Mouse (Mus musculus) C2C12 (cell line): ENCODE measurements around the gene AF366264. TPM values are rescaled to one million over a fixed set of nuclear protein-coding genes. Genes with fewer than 3 reads are reported as not detected.
"Not testable (repeated sequence)": the region's sequence is repeated elsewhere in the genome, so short reads cannot be mapped to it uniquely, and the experiment has no call there.

ENCODE experiments used
- H3K27me3 ChIP-seq: one replicate; pipeline ENCODE4 v1.6.1; 2011; ENCODE audit not compliant: control insufficient read depth, insufficient read depth, insufficient read length
- H3K36me3 ChIP-seq: one replicate; pipeline ENCODE4 v1.6.1; 2011; ENCODE audit not compliant: control insufficient read depth, insufficient read depth
- H3K4me3 ChIP-seq: one replicate; pipeline ENCODE4 v1.5.1; 2011; ENCODE audit warnings: mild to moderate bottlenecking, control low read depth; ENCODE audit not compliant: poor library complexity, insufficient read depth, severe bottlenecking
- H3K79me2 ChIP-seq: one replicate; pipeline ENCODE4 v1.6.1; 2011; ENCODE audit not compliant: control insufficient read depth, insufficient read depth
- H3K79me3 ChIP-seq: one replicate; pipeline ENCODE4 v1.6.1; 2011; ENCODE audit warnings: low read depth, control low read depth
- H3ac ChIP-seq: one replicate; pipeline ENCODE3; 2011; ENCODE audit warnings: low read depth; ENCODE audit not compliant: control insufficient read depth, insufficient read length
- CEBPB ChIP-seq: IDR thresholded peaks from one replicate; pipeline ENCODE4 v1.6.1; 2011; ENCODE audit warnings: low read depth, mild to moderate bottlenecking, control low read depth, moderate library complexity
- CTCF ChIP-seq: IDR thresholded peaks from one replicate; pipeline ENCODE4 v1.5.1; 2011; ENCODE audit not compliant: control insufficient read depth, insufficient read depth, insufficient read length
- FOSL1 ChIP-seq: IDR thresholded peaks from one replicate; pipeline ENCODE4 v1.8.0; 2011; ENCODE audit warnings: mild to moderate bottlenecking, low read length; ENCODE audit not compliant: poor library complexity, insufficient read depth, severe bottlenecking
- MAX ChIP-seq: IDR thresholded peaks from one replicate; pipeline ENCODE4 v1.6.1; 2011; ENCODE audit warnings: mild to moderate bottlenecking, control low read depth
- MYOD1 ChIP-seq: IDR thresholded peaks from one replicate; pipeline ENCODE4 v1.6.1; 2011; ENCODE audit warnings: low read depth; ENCODE audit not compliant: control insufficient read depth, insufficient read length
- MYOG ChIP-seq: IDR thresholded peaks from one replicate; pipeline ENCODE4 v1.6.1; 2011; ENCODE audit not compliant: control insufficient read depth, insufficient read length; ENCODE audit errors: extremely low read depth
- USF1 ChIP-seq: IDR thresholded peaks from one replicate; pipeline ENCODE4 v1.6.1; 2011; ENCODE audit warnings: low read depth, mild to moderate bottlenecking, control low read depth, moderate library complexity
- long read RNA-seq, 2 experiments: library from polyadenylated mRNA; unstranded; transcript quantifications; one replicate each; pipeline ENCODE4 v2.0.0; 2019 to 2020
- polyA plus RNA-seq: library from polyadenylated mRNA; unstranded; fragments of >200 nt; fragmentation: generic; extraction: Trizol; gene quantifications from one replicate; pipeline ENCODE4 v1.2.1, GENCODE M21; 2012; ENCODE audit warnings: missing spikeins

Gene AF366264
- not detected for polyA plus RNA-seq
- long read RNA-seq, experiment 1 = 0 reads
- long read RNA-seq, experiment 2 = 0 reads

- H3K79me2 ChIP-seq, H3K27me3 ChIP-seq, H3K36me3 ChIP-seq, H3ac ChIP-seq, H3K79me3 ChIP-seq, H3K4me3 ChIP-seq: not testable (repeated sequence)
Observed at GRCm38 (mm10) chr8:13838289-13838688, at the start of gene AF366264. TSS of gene AF366264 (minus strand) at chr8:13838389.

DNA sequence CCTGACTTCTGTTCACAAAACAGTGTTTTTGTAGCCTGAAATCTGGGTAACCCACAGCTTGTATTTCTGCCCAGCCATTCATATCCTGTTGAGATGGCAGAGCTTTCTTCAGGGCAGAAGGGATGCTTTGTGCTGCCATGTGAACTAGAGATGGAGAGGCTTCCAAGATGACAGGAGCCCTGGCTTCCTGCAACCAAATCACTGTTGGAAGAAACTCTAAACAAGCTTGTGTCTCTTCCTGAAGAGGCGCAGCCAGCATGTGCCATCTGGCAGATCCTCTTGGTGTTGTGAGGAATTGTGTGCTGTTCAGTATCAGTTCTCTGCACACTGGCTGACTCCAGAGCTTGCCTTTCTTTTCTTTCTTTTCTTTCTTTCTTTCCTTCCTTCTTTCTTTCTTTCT, 5.1 kb upstream of the AF366264 start:
- not testable (repeated sequence) for H3K27me3 ChIP-seq, H3K79me2 ChIP-seq, H3K4me3 ChIP-seq, H3K79me3 ChIP-seq, H3K36me3 ChIP-seq, H3ac ChIP-seq

DNA sequence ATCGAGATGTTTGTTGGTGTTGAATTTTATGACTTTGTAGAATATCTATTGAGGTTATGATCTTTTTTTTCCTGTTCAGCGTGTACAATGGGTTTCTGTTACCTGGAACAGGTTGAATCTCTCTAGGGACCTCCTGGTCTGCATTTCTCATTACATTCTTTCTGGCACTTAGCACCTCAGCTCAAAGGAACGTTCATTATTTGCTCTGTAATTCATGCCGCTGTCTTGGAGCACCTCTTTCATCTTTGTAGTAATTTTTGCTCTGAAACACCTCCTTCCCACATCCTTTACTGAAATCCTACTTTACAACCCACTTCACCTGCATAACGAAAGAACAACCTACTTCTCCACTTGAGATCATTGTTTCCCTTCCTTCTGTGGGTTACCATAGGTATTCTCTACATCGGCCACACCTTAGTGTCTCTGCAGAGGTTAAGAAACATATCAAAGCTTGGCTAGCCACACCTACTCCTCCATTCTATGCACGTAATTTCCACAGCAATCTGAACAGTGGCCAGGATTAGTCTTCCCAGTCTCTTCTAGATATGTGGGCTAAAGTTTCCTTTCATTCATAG, 9.5 kb downstream of the AF366264 start:
- no peaks in the 10 kb centered on the region for H3K36me3 ChIP-seq
- no peak for TF ChIP-seq USF1
- no peak for TF ChIP-seq FOSL1
- TF ChIP-seq MAX = no peak
- TF ChIP-seq CEBPB = no peak
- no peak for TF ChIP-seq CTCF
- no peak for TF ChIP-seq MYOG
- TF ChIP-seq MYOD1 = no peak
- H3ac ChIP-seq = no peak overlapping the region
- H3K79me3 ChIP-seq = no peaks in the 10 kb centered on the region
- no peak overlapping the region for H3K4me3 ChIP-seq
- no peaks in the 10 kb centered on the region for H3K79me2 ChIP-seq
- H3K27me3 ChIP-seq = peaks cover 5% of the 10 kb centered on the region

GRCm38 (mm10) chr8:13799566-13799965, 38.6 kb downstream of the AF366264 start:
- TF ChIP-seq MAX (no peak), CEBPB (no peak), CTCF (no peak), USF1 (no peak), MYOD1 (no peak), MYOG (no peak)
- no peak overlapping the region for H3ac ChIP-seq
- H3K79me3 ChIP-seq = no peaks in the 10 kb centered on the region
- H3K4me3 ChIP-seq = no peak overlapping the region
- H3K27me3 ChIP-seq = no peaks in the 10 kb centered on the region
- no peaks in the 10 kb centered on the region for H3K79me2 ChIP-seq
- H3K36me3 ChIP-seq = peaks cover 43% of the 10 kb centered on the region

DNA sequence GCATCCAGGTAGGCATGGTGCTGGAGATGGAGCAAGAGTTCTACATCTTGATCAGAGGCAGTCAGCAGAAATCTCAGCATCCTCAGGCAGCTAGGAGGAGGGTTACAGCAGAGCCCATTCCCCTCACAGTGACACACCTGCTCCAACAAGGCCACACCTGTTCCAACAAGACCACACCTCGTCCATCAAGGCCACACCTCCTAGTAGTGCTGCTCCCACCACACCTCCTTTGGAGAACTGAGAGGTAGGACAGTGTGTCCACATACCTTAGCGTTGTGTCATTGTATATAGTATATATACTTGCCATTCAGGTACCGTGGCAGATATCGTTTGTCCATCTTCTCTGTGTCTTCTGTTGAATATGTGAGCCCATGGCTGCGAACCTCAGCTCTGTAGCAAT, 40.5 kb downstream of the AF366264 start:
- TF ChIP-seq MYOG (no peak), MYOD1 (no peak), CTCF (no peak), USF1 (no peak)
- Histone ChIP-seq H3K27me3 (no peaks in the 10 kb centered on the region), H3K79me3 (no peaks in the 10 kb centered on the region), H3K4me3 (no peak overlapping the region), H3K79me2 (no peaks in the 10 kb centered on the region), H3K36me3 (peaks cover 61% of the 10 kb centered on the region), H3ac (no peak overlapping the region)

DNA sequence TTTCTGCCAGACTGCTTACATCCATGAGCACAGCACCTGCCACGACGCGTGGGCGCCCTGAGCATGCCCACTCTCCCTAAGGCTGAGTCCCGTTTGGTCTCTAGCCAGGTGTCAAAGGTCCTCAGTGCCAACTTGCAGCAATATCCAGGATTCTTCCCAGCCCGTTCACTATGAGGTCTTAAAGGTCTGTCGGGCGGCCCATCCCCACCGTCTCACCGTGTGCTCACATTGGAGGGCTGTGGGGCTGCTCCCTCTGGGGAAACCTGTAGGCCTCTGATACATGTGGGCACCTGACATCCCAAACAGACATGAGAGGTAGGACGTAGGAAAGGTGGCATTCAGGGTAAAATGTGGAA, 44.5 kb downstream of the AF366264 start:
- Histone ChIP-seq H3K36me3 (peaks cover 75% of the 10 kb centered on the region), H3K4me3 (no peak overlapping the region), H3K27me3 (no peaks in the 10 kb centered on the region)

More for the DNA sequence above, 44.5 kb downstream of the AF366264 start:
- TF ChIP-seq USF1 (no peak), MAX (no peak), MYOG (no peak), CEBPB (no peak), FOSL1 (no peak)
- peaks cover 1% of the 10 kb centered on the region for H3K79me3 ChIP-seq
- no peak overlapping the region for H3ac ChIP-seq
- peaks cover 14% of the 10 kb centered on the region for H3K79me2 ChIP-seq
